Comparison of ENCODE assay signal across 9 mouse cellular contexts in genomic region chr3:101528900-101529594, GRCm38 (mm10).
A peak's percentile ranks its signal among the peaks of the same experiment; 100 is the strongest.
DNase-seq lines count a peak whose midpoint lies in the region; ATAC-seq and TF ChIP-seq lines count a peak whose summit lies in the region.
"Had no signal": no experiment of that assay in that cellular context is flagged by ENCODE, and none has a peak within 500 bp of the region (broad histone marks: within the 10 kb centered on the region; RNA-seq: fewer than 3 reads in every experiment).

No protein-coding gene starts in this region.

- no peaks in the 10 kb centered on the region for H3K27me3 ChIP-seq in heart, embryonic 12.5 days (replicated peaks)
- H3K27me3 ChIP-seq in heart, embryonic 15.5 days, result no peaks in the 10 kb centered on the region
- no peaks in the 10 kb centered on the region for H3K27me3 ChIP-seq in midbrain, embryonic 14.5 days (ENCODE audit: control insufficient read depth, insufficient read depth, low read length)

- no peak for TF ChIP-seq POLR2A in brain, embryonic 14.5 days (IDR thresholded peaks at IDR 0.05; ENCODE audit: borderline replicate concordance, extremely low read depth, insufficient read depth, insufficient read length, poor library complexity, severe bottlenecking)

- H3K27ac ChIP-seq in heart, embryonic 12.5 days (ENCODE audit: poor library complexity, severe bottlenecking), result no peak overlapping the region
- peak overlapping the region; percentile 41 for H3K27ac ChIP-seq in heart, embryonic 15.5 days
- H3K27ac ChIP-seq in midbrain, embryonic 14.5 days (replicated peaks; ENCODE audit: low read depth, low read length), result no peak overlapping the region; the same call in 1 of the 2 replicates

- H3K4me1 ChIP-seq in heart, embryonic 12.5 days (replicated peaks), result peaks cover 31% of the 10 kb centered on the region
- peaks cover 23% of the 10 kb centered on the region for H3K4me1 ChIP-seq in heart, embryonic 15.5 days (replicated peaks)
- H3K4me1 ChIP-seq in midbrain, embryonic 14.5 days (ENCODE audit: control insufficient read depth, insufficient read depth, low read length), result peaks cover 18% of the 10 kb centered on the region

- 42% methylated on average over 8 of the region's 8 CpGs for WGBS in heart, embryonic 12.5 days
- WGBS in heart, embryonic 15.5 days, result 36% methylated on average over 8 of the region's 8 CpGs
- WGBS in midbrain, embryonic 14.5 days, result 21% methylated on average over 8 of the region's 8 CpGs

- no peak for DNase-seq in heart, postnatal 36 days
- DNase-seq in brain, embryonic 14.5 days (ENCODE audit: low read depth), result peak; percentile 70
- DNase-seq in midbrain, embryonic 14.5 days, result peak; percentile 76
- no peak for DNase-seq in cerebellum, postnatal 36 days
- DNase-seq: cerebellum, adult 11 months; right cerebral cortex, postnatal 14 days had no signal

- ATAC-seq in heart, embryonic 12.5 days (ENCODE audit: insufficient number of reproducible peaks, low FRiP score), result no peak
- no peak for ATAC-seq in heart, embryonic 15.5 days (replicated peaks; ENCODE audit: insufficient number of reproducible peaks, insufficient read depth, low FRiP score, low read depth)
- no peak for ATAC-seq in midbrain, embryonic 14.5 days (ENCODE audit: low FRiP score, low TSS enrichment)
- ATAC-seq in CD4-positive, CD25-positive, alpha-beta regulatory T cell, adult 4 months, result no peak

- H3K4me3 ChIP-seq in heart, embryonic 12.5 days, result no peak overlapping the region
- H3K4me3 ChIP-seq in heart, embryonic 15.5 days, result no peak overlapping the region
- no peak overlapping the region for H3K4me3 ChIP-seq in midbrain, embryonic 14.5 days (replicated peaks; ENCODE audit: low read depth, low read length)

- H3K4me2 ChIP-seq in heart, embryonic 12.5 days, result 0 out of 2 replicates have a peak overlapping the region, but pooled peaks have one; percentile 17
- H3K4me2 ChIP-seq in heart, embryonic 15.5 days, result no peak overlapping the region
- peak overlapping the region; percentile 17; the same call in 1 of the 2 replicates for H3K4me2 ChIP-seq in midbrain, embryonic 14.5 days (ENCODE audit: low read length)

- H3K36me3 ChIP-seq in heart, embryonic 12.5 days, result no peaks in the 10 kb centered on the region
- H3K36me3 ChIP-seq in heart, embryonic 15.5 days, result no peaks in the 10 kb centered on the region
- H3K36me3 ChIP-seq in midbrain, embryonic 14.5 days (ENCODE audit: control insufficient read depth, insufficient read depth, low read length), result no peaks in the 10 kb centered on the region

- TF ChIP-seq CTCF in brain, embryonic 14.5 days (IDR thresholded peaks at IDR 0.05; ENCODE audit: borderline replicate concordance, extremely low read depth, insufficient read depth, insufficient read length), result no peak

- intact Hi-C loops in heart, postnatal 36 days (cut with DNase I), result no loop called here

- H3K9me3 ChIP-seq in heart, embryonic 12.5 days (replicated peaks), result no peaks in the 10 kb centered on the region
- no peaks in the 10 kb centered on the region for H3K9me3 ChIP-seq in heart, embryonic 15.5 days (replicated peaks)
- no peaks in the 10 kb centered on the region for H3K9me3 ChIP-seq in midbrain, embryonic 14.5 days (ENCODE audit: control insufficient read depth, low read length)

- H3K9ac ChIP-seq in heart, embryonic 12.5 days, result no peak overlapping the region
- H3K9ac ChIP-seq in heart, embryonic 15.5 days, result no peak overlapping the region
- no peak overlapping the region for H3K9ac ChIP-seq in midbrain, embryonic 14.5 days (replicated peaks; ENCODE audit: low read length)

Comparison
In these comparisons a context has a peak if more than half of its experiments do, and no peak if none do; other contexts are left out.
1. DNase-seq: peak in brain, embryonic 14.5 days (single experiment) and midbrain, embryonic 14.5 days (single experiment); none in heart, postnatal 36 days (0 of 2) and cerebellum, postnatal 36 days (0 of 2).